ENCODE assay signal across 8 mouse cellular contexts in genomic region chr4:133493895-133494294, GRCm38 (mm10). TPM values are rescaled to one million over a fixed set of nuclear protein-coding genes. Genes with fewer than 3 reads are reported as not detected.
DNase-seq lines count a peak whose midpoint lies in the region; ATAC-seq and TF ChIP-seq lines count a peak whose summit lies in the region.

No protein-coding gene starts in this region.

- TF ChIP-seq POLR2A in testis, adult 2 months (IDR thresholded peaks at IDR 0.05; ENCODE audit: control insufficient read depth, low read depth, low read length): no peak

- H3K9ac ChIP-seq in forebrain, postnatal 0 days: no peak overlapping the region
- no peak overlapping the region for H3K9ac ChIP-seq in limb, embryonic 11.5 days (ENCODE audit: low read length)
- H3K9ac ChIP-seq in neural tube, embryonic 13.5 days: no peak overlapping the region

- H3K27ac ChIP-seq in testis, adult 2 months (ENCODE audit: control insufficient read depth, insufficient read depth, low read depth, low read length): peak overlapping the region; percentile 55; the same call in 1 of the 2 replicates
- no peak overlapping the region for H3K27ac ChIP-seq in forebrain, postnatal 0 days (ENCODE audit: low read depth, low read length)
- no peak overlapping the region for H3K27ac ChIP-seq in limb, embryonic 11.5 days (replicated peaks; ENCODE audit: low read depth, low read length)
- H3K27ac ChIP-seq in neural tube, embryonic 13.5 days (replicated peaks): no peak overlapping the region

- DNase-seq in testis, postnatal 14 days (ENCODE audit: low spot score): no peak
- no peak for DNase-seq in forebrain, postnatal 0 days
- no peak for DNase-seq in limb, embryonic 11.5 days (ENCODE audit: low spot score)
- no peak for DNase-seq in frontal cortex, postnatal 10 days (ENCODE audit: low spot score in 2 of 2)
- DNase-seq in urinary bladder, adult 18-20 months (ENCODE audit: low spot score in 2 of 2): no peak

- no peak for TF ChIP-seq CTCF in testis, adult 2 months (IDR thresholded peaks at IDR 0.05; ENCODE audit: control insufficient read depth, insufficient read depth, insufficient replicate concordance, low read depth, low read length)
- no peak for TF ChIP-seq CTCF in forebrain, postnatal 0 days (IDR thresholded peaks at IDR 0.05; ENCODE audit: low read depth)

- 26% methylated on average over 11 of the region's 12 CpGs for WGBS in forebrain, postnatal 0 days
- WGBS in limb, embryonic 11.5 days: 20% methylated on average over 10 of the region's 12 CpGs
- WGBS in neural tube, embryonic 13.5 days: 24% methylated on average over 9 of the region's 12 CpGs

- H3K4me2 ChIP-seq in forebrain, postnatal 0 days (ENCODE audit: low read depth): peak overlapping the region; percentile 52
- H3K4me2 ChIP-seq in limb, embryonic 11.5 days (ENCODE audit: low read depth, severe bottlenecking): peak overlapping the region; percentile 32
- peak overlapping the region; percentile 51 for H3K4me2 ChIP-seq in neural tube, embryonic 13.5 days

- peaks cover 18% of the 10 kb centered on the region for H3K4me1 ChIP-seq in testis, adult 2 months (ENCODE audit: control insufficient read depth, insufficient read depth, low read length)
- 0 out of 2 replicates have a peak, but pooled peaks cover 5% of the 10 kb centered on the region for H3K4me1 ChIP-seq in forebrain, postnatal 0 days (ENCODE audit: insufficient read depth)
- peaks cover 24% of the 10 kb centered on the region for H3K4me1 ChIP-seq in limb, embryonic 11.5 days (ENCODE audit: control insufficient read depth, insufficient read depth, low read length)
- H3K4me1 ChIP-seq in neural tube, embryonic 13.5 days (replicated peaks): peaks cover 35% of the 10 kb centered on the region

- no peaks in the 10 kb centered on the region for H3K9me3 ChIP-seq in forebrain, postnatal 0 days (ENCODE audit: low read length)
- H3K9me3 ChIP-seq in limb, embryonic 11.5 days (ENCODE audit: control insufficient read depth, low read length): no peaks in the 10 kb centered on the region
- no peaks in the 10 kb centered on the region for H3K9me3 ChIP-seq in neural tube, embryonic 13.5 days

- no peaks in the 10 kb centered on the region; the same call in 1 of the 2 replicates for H3K27me3 ChIP-seq in testis, adult 2 months (ENCODE audit: control insufficient read depth, insufficient read depth, low read length)
- peaks cover 18% of the 10 kb centered on the region for H3K27me3 ChIP-seq in forebrain, postnatal 0 days (ENCODE audit: insufficient read depth, low read length)
- H3K27me3 ChIP-seq in limb, embryonic 11.5 days (ENCODE audit: control insufficient read depth, insufficient read depth, low read length): peaks cover 42% of the 10 kb centered on the region
- H3K27me3 ChIP-seq in neural tube, embryonic 13.5 days: peaks cover 53% of the 10 kb centered on the region

- ATAC-seq in forebrain, postnatal 0 days: no peak
- ATAC-seq in limb, embryonic 11.5 days (ENCODE audit: insufficient number of reproducible peaks, low FRiP score, low TSS enrichment, low read depth): no peak
- ATAC-seq in neural tube, embryonic 13.5 days (ENCODE audit: low read depth): no peak
- ATAC-seq in cerebellum, adult (ENCODE audit: insufficient number of reproducible peaks, low FRiP score, low TSS enrichment): no peak

- peak overlapping the region; percentile 74 for H3K4me3 ChIP-seq in testis, adult 2 months (ENCODE audit: control insufficient read depth, low read depth, low read length)
- peak overlapping the region; percentile 28; the same call in 1 of the 2 replicates for H3K4me3 ChIP-seq in forebrain, postnatal 0 days (ENCODE audit: low read depth, low read length)
- H3K4me3 ChIP-seq in limb, embryonic 11.5 days (ENCODE audit: low read depth, low read length): peak overlapping the region; percentile 15; the same call in 1 of the 2 replicates
- H3K4me3 ChIP-seq in neural tube, embryonic 13.5 days: peak overlapping the region; percentile 24

- H3K36me3 ChIP-seq in testis, adult 2 months (ENCODE audit: control insufficient read depth, insufficient read depth, low read length): no peaks in the 10 kb centered on the region
- H3K36me3 ChIP-seq in forebrain, postnatal 0 days (ENCODE audit: insufficient read depth): 0 out of 2 replicates have a peak, but pooled peaks cover 6% of the 10 kb centered on the region
- H3K36me3 ChIP-seq in limb, embryonic 11.5 days (ENCODE audit: control insufficient read depth, insufficient read depth, low read length): no peaks in the 10 kb centered on the region
- H3K36me3 ChIP-seq in neural tube, embryonic 13.5 days: no peaks in the 10 kb centered on the region

RNA-seq across cellular contexts. Expression of gene Trnp1, which starts 4.5 kb away (rescaled TPM):
- polyA plus RNA-seq in testis, adult 2 months (2012; rRNA removed): 1.3 and 2.0 TPM in 2 replicates
- 25.7 and 32.1 TPM in 2 replicates for total RNA-seq in forebrain, postnatal 0 days (2014; rRNA removed)
- polyA plus RNA-seq in forebrain, postnatal 0 days (2015; fragmentation: Nextera tagmentation; extraction: Ambion mirVana): 14.3 and 17.7 TPM in 2 replicates
- polyA plus RNA-seq in limb, embryonic 11.5 days (2014; fragmentation: Nextera tagmentation; extraction: Ambion mirVana): 1.5 and 1.9 TPM in 2 replicates
- polyA plus RNA-seq in neural tube, embryonic 13.5 days (2015; fragmentation: Nextera tagmentation; extraction: Ambion mirVana): 5.0 and 6.7 TPM in 2 replicates

RNA-seq across cellular contexts. Expression of gene Tent5b, which starts 14.0 kb away (rescaled TPM):
- polyA plus RNA-seq in testis, adult 2 months (2012; rRNA removed): 35.7 and 45.4 TPM in 2 replicates
- total RNA-seq in forebrain, postnatal 0 days (2014; rRNA removed): 0.23 and 0.62 TPM in 2 replicates
- 0.31 TPM in 2 replicates for polyA plus RNA-seq in forebrain, postnatal 0 days (2015; fragmentation: Nextera tagmentation; extraction: Ambion mirVana)
- 0.51 and 0.71 TPM in 2 replicates for polyA plus RNA-seq in limb, embryonic 11.5 days (2014; fragmentation: Nextera tagmentation; extraction: Ambion mirVana)
- 0.14 and 0.33 TPM in 2 replicates for polyA plus RNA-seq in neural tube, embryonic 13.5 days (2015; fragmentation: Nextera tagmentation; extraction: Ambion mirVana)

RNA-seq across cellular contexts. Expression of gene Kdf1, which starts 24.9 kb away (rescaled TPM):
- 3.4 and 4.3 TPM in 2 replicates for polyA plus RNA-seq in testis, adult 2 months (2012; rRNA removed)
- total RNA-seq in forebrain, postnatal 0 days (2014; rRNA removed): 0.23 TPM in 1 of 2 replicates, not detected in the other
- polyA plus RNA-seq in forebrain, postnatal 0 days (2015; fragmentation: Nextera tagmentation; extraction: Ambion mirVana): 0.40 and 0.92 TPM in 2 replicates
- 3.8 and 5.8 TPM in 2 replicates for polyA plus RNA-seq in limb, embryonic 11.5 days (2014; fragmentation: Nextera tagmentation; extraction: Ambion mirVana)
- 0.15 and 0.39 TPM in 2 replicates for polyA plus RNA-seq in neural tube, embryonic 13.5 days (2015; fragmentation: Nextera tagmentation; extraction: Ambion mirVana)

RNA-seq across cellular contexts. Expression of gene Nudc, which starts 51.9 kb away (rescaled TPM):
- polyA plus RNA-seq in testis, adult 2 months (2012; rRNA removed): 83.0 and 104 TPM in 2 replicates
- 115 and 119 TPM in 2 replicates for total RNA-seq in forebrain, postnatal 0 days (2014; rRNA removed)
- polyA plus RNA-seq in forebrain, postnatal 0 days (2015; fragmentation: Nextera tagmentation; extraction: Ambion mirVana): 217 and 262 TPM in 2 replicates
- 354 and 372 TPM in 2 replicates for polyA plus RNA-seq in limb, embryonic 11.5 days (2014; fragmentation: Nextera tagmentation; extraction: Ambion mirVana)
- polyA plus RNA-seq in neural tube, embryonic 13.5 days (2015; fragmentation: Nextera tagmentation; extraction: Ambion mirVana): 244 and 267 TPM in 2 replicates

RNA-seq across cellular contexts. Expression of gene Nr0b2, which starts 59.3 kb away (rescaled TPM):
- 0.42 and 0.51 TPM in 2 replicates for polyA plus RNA-seq in testis, adult 2 months (2012; rRNA removed)
- not detected in 2 replicates for total RNA-seq in forebrain, postnatal 0 days (2014; rRNA removed)
- polyA plus RNA-seq in forebrain, postnatal 0 days (2015; fragmentation: Nextera tagmentation; extraction: Ambion mirVana): not detected in 2 replicates
- polyA plus RNA-seq in limb, embryonic 11.5 days (2014; fragmentation: Nextera tagmentation; extraction: Ambion mirVana): not detected in 2 replicates
- not detected in 2 replicates for polyA plus RNA-seq in neural tube, embryonic 13.5 days (2015; fragmentation: Nextera tagmentation; extraction: Ambion mirVana)

Comparison
In these comparisons a context has a peak if more than half of its experiments do, and no peak if none do; other contexts are left out.
1. H3K4me3 ChIP-seq: peak in every context shown above with its lines; median percentile 74 in testis, adult 2 months; 28 in forebrain, postnatal 0 days; 24 in neural tube, embryonic 13.5 days; 15 in limb, embryonic 11.5 days.
2. RNA of gene Tent5b, which starts 14.0 kb away (polyA plus RNA-seq): 35.7 to 45.4 TPM in testis, adult 2 months; 0.51 to 0.71 TPM in limb, embryonic 11.5 days, 0.31 TPM in forebrain, postnatal 0 days and 0.14 to 0.33 TPM in neural tube, embryonic 13.5 days; every median in the first group is over 10 times any median in the second.
3. Peak in every context shown above with its lines, with median percentiles within 50 percentile points of each other: H3K4me2 ChIP-seq.